In the genomic region with DNA sequence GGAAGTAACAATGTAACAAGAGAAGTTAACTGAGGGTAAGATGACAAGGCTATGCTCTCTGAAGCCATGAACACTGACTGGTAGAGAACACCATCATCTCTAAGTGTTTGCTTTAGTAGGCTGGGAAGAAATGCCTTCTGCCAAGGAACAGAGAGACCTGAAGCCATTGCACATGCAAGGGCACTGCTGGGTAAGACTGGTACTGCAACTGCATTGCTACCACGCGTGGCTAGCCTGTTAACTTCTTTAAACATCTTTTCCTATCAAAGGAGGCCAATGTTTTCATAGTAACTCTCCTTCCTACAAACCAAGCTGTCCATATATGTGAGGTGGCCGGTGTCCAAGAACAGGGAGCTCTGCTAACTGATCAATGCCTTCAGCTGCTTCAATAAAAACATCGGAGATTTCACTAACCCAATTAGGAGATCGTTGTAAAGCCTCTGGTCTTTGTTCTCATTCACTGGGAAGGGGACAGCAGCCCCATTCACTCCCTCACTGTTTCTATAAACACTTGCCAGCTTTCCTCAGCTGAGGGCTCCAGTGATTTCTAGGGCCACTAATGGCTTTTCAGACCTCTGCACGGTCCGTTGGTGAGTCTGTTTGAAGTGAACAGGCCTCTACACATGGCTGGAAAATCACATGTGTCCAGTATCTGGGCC, we compare ENCODE assay signal across 16 mouse cellular contexts. TPM values are rescaled to one million over a fixed set of nuclear protein-coding genes. Genes with fewer than 3 reads are reported as not detected.
DNase-seq lines count a peak whose midpoint lies in the region; ATAC-seq and TF ChIP-seq lines count a peak whose summit lies in the region.
"Had no signal": no experiment of that assay in that cellular context is flagged by ENCODE, and none has a peak within 500 bp of the region (broad histone marks: within the 10 kb centered on the region; RNA-seq: fewer than 3 reads in every experiment).

No protein-coding gene starts in this region.

- H3K4me3 ChIP-seq in hindbrain, embryonic 14.5 days (replicated peaks; ENCODE audit: low read length), result no peak overlapping the region
- H3K4me3 ChIP-seq in hindbrain, embryonic 12.5 days, result no peak overlapping the region
- H3K4me3 ChIP-seq in lung, embryonic 16.5 days (ENCODE audit: low read length), result no peak overlapping the region
- no peak overlapping the region for H3K4me3 ChIP-seq in cortical plate, adult 2 months (ENCODE audit: insufficient read depth, low read length)
- H3K4me3 ChIP-seq: gastrocnemius, adult 2 months; limb, embryonic 13.5 days; myocyte had no signal

- no peaks in the 10 kb centered on the region for H3K4me1 ChIP-seq in hindbrain, embryonic 14.5 days (replicated peaks; ENCODE audit: control insufficient read depth, insufficient read depth, low read length)
- H3K4me1 ChIP-seq in hindbrain, embryonic 12.5 days, result no peaks in the 10 kb centered on the region
- no peaks in the 10 kb centered on the region for H3K4me1 ChIP-seq in lung, embryonic 16.5 days (replicated peaks; ENCODE audit: control insufficient read depth, insufficient read depth, low read length)
- H3K4me1 ChIP-seq in cortical plate, adult 2 months (ENCODE audit: control insufficient read depth, insufficient read depth, low read length), result no peaks in the 10 kb centered on the region
- H3K4me1 ChIP-seq: limb, embryonic 13.5 days had no signal

- no peak overlapping the region for H3K4me2 ChIP-seq in hindbrain, embryonic 14.5 days (replicated peaks)
- H3K4me2 ChIP-seq in hindbrain, embryonic 12.5 days (replicated peaks), result no peak overlapping the region
- no peak overlapping the region for H3K4me2 ChIP-seq in lung, embryonic 16.5 days (ENCODE audit: low read depth, low read length)
- H3K4me2 ChIP-seq: heart, embryonic 11.5 days; limb, embryonic 13.5 days had no signal

- 41% methylated on average over 7 of the region's 7 CpGs for WGBS in hindbrain, embryonic 14.5 days
- WGBS in hindbrain, embryonic 12.5 days, result 53% methylated on average over 7 of the region's 7 CpGs
- WGBS in lung, embryonic 16.5 days, result 58% methylated on average over 7 of the region's 7 CpGs

- no peak for TF ChIP-seq POLR2A in cortical plate, adult 2 months (IDR thresholded peaks at IDR 0.05; ENCODE audit: extremely low read depth, insufficient read depth, low read length)

- H3K27ac ChIP-seq in hindbrain, embryonic 14.5 days, result no peak overlapping the region
- no peak overlapping the region for H3K27ac ChIP-seq in hindbrain, embryonic 12.5 days
- no peak overlapping the region for H3K27ac ChIP-seq in lung, embryonic 16.5 days (ENCODE audit: low read length)
- no peak overlapping the region for H3K27ac ChIP-seq in cortical plate, adult 2 months (ENCODE audit: insufficient read depth, low read length)
- H3K27ac ChIP-seq: gastrocnemius, adult 2 months; limb, embryonic 13.5 days had no signal

- no peaks in the 10 kb centered on the region for H3K36me3 ChIP-seq in hindbrain, embryonic 14.5 days (replicated peaks; ENCODE audit: control insufficient read depth, insufficient read depth)
- no peaks in the 10 kb centered on the region for H3K36me3 ChIP-seq in hindbrain, embryonic 12.5 days
- H3K36me3 ChIP-seq in lung, embryonic 16.5 days (ENCODE audit: control insufficient read depth, insufficient read depth, low read length), result no peaks in the 10 kb centered on the region
- H3K36me3 ChIP-seq: limb, embryonic 13.5 days had no signal

- H3K9ac ChIP-seq in hindbrain, embryonic 14.5 days, result no peak overlapping the region
- H3K9ac ChIP-seq in hindbrain, embryonic 12.5 days, result no peak overlapping the region
- no peak overlapping the region for H3K9ac ChIP-seq in lung, embryonic 16.5 days (ENCODE audit: low read length)
- H3K9ac ChIP-seq: limb, embryonic 13.5 days had no signal

- peak; percentile 55; the same call in 1 of the 2 replicates for ATAC-seq in hindbrain, embryonic 14.5 days (ENCODE audit: low FRiP score)
- no peak for ATAC-seq in hindbrain, embryonic 12.5 days (ENCODE audit: low FRiP score)
- ATAC-seq in lung, embryonic 16.5 days (ENCODE audit: low read depth), result 0 out of 2 replicates have a peak, but pooled peaks have one; percentile 31
- ATAC-seq in megakaryocyte-erythroid progenitor cell, adult 5-6 weeks (replicated peaks; ENCODE audit: low FRiP score, low TSS enrichment, poor library complexity, severe bottlenecking), result no peak

- no peaks in the 10 kb centered on the region for H3K9me3 ChIP-seq in hindbrain, embryonic 14.5 days (ENCODE audit: control insufficient read depth, low read length)
- no peaks in the 10 kb centered on the region for H3K9me3 ChIP-seq in hindbrain, embryonic 12.5 days (replicated peaks)
- no peaks in the 10 kb centered on the region for H3K9me3 ChIP-seq in lung, embryonic 16.5 days (ENCODE audit: control insufficient read depth, low read length)
- H3K9me3 ChIP-seq: limb, embryonic 13.5 days had no signal

- 0 out of 2 replicates have a peak, but pooled peaks have one; percentile 12 for TF ChIP-seq CTCF in cortical plate, adult 2 months (IDR thresholded peaks at IDR 0.05; ENCODE audit: extremely low read depth, insufficient read depth, low read length)

- no peaks in the 10 kb centered on the region for H3K27me3 ChIP-seq in hindbrain, embryonic 14.5 days (ENCODE audit: control insufficient read depth, insufficient read depth, low read length)
- H3K27me3 ChIP-seq in hindbrain, embryonic 12.5 days, result no peaks in the 10 kb centered on the region
- no peaks in the 10 kb centered on the region for H3K27me3 ChIP-seq in lung, embryonic 16.5 days (ENCODE audit: control insufficient read depth, insufficient read depth, low read depth, low read length)
- H3K27me3 ChIP-seq: limb, embryonic 13.5 days had no signal

- no peak for DNase-seq in hindbrain, embryonic 14.5 days (ENCODE audit: low spot score)
- DNase-seq in lung, postnatal 10 days, result no peak
- DNase-seq in layer of hippocampus, adult 9-11 months, result peak; percentile 33
- DNase-seq in thymus, postnatal 25 days, result no peak
- DNase-seq: cerebellum, postnatal 10 days; gastrocnemius, adult 2 months; kidney, postnatal 36 days; lung, postnatal 36 days; thymus, postnatal 14 days had no signal

RNA-seq across cellular contexts. Expression of a gene that starts 11.5 kb away (rescaled TPM):
- polyA plus RNA-seq in hindbrain, embryonic 14.5 days (2014; fragmentation: Nextera tagmentation; extraction: Ambion mirVana), result 1.8 and 2.2 TPM in 2 replicates
- 0.27 TPM in 1 of 2 replicates, not detected in the other for polyA plus RNA-seq in hindbrain, embryonic 12.5 days (2016; fragmentation: Nextera tagmentation; extraction: Ambion mirVana)
- 0.26 and 0.57 TPM in 2 replicates for polyA plus RNA-seq in lung, embryonic 16.5 days (2015; fragmentation: Nextera tagmentation; extraction: Ambion mirVana)
- polyA plus RNA-seq in cortical plate, adult 2 months (2012; rRNA removed), result not detected in 2 replicates
- total RNA-seq in megakaryocyte-erythroid progenitor cell, adult 5-6 weeks (2014; fragmentation: Nextera tagmentation), result not detected in 2 replicates
- total RNA-seq in megakaryocyte-erythroid progenitor cell, adult 5-6 weeks (2017), result not detected in 2 replicates
- total RNA-seq: gastrocnemius, adult 2 months had no signal
- polyA plus RNA-seq: heart, embryonic 11.5 days; myocyte had no signal

RNA-seq across cellular contexts. Expression of a gene that starts 21.1 kb away (rescaled TPM):
- polyA plus RNA-seq in hindbrain, embryonic 14.5 days (2014; fragmentation: Nextera tagmentation; extraction: Ambion mirVana), result not detected in 2 replicates
- not detected in 2 replicates for polyA plus RNA-seq in hindbrain, embryonic 12.5 days (2016; fragmentation: Nextera tagmentation; extraction: Ambion mirVana)
- polyA plus RNA-seq in lung, embryonic 16.5 days (2015; fragmentation: Nextera tagmentation; extraction: Ambion mirVana), result not detected in 2 replicates
- not detected in 2 replicates for polyA plus RNA-seq in cortical plate, adult 2 months (2012; rRNA removed)
- total RNA-seq in megakaryocyte-erythroid progenitor cell, adult 5-6 weeks (2014; fragmentation: Nextera tagmentation), result not detected in 2 replicates
- total RNA-seq in megakaryocyte-erythroid progenitor cell, adult 5-6 weeks (2017), result not detected in 2 replicates
- total RNA-seq: gastrocnemius, adult 2 months had no signal
- polyA plus RNA-seq: heart, embryonic 11.5 days; limb, embryonic 13.5 days; myocyte had no signal

RNA-seq across cellular contexts. Expression of a gene that starts 47.5 kb away (rescaled TPM):
- 16.5 and 19.2 TPM in 2 replicates for polyA plus RNA-seq in hindbrain, embryonic 14.5 days (2014; fragmentation: Nextera tagmentation; extraction: Ambion mirVana)
- polyA plus RNA-seq in hindbrain, embryonic 12.5 days (2016; fragmentation: Nextera tagmentation; extraction: Ambion mirVana), result 15.0 and 15.8 TPM in 2 replicates
- 13.9 and 14.9 TPM in 2 replicates for polyA plus RNA-seq in lung, embryonic 16.5 days (2015; fragmentation: Nextera tagmentation; extraction: Ambion mirVana)
- polyA plus RNA-seq in cortical plate, adult 2 months (2012; rRNA removed), result 23.6 and 23.8 TPM in 2 replicates
- 8.4 and 11.4 TPM in 2 replicates for total RNA-seq in megakaryocyte-erythroid progenitor cell, adult 5-6 weeks (2014; fragmentation: Nextera tagmentation)
- total RNA-seq in megakaryocyte-erythroid progenitor cell, adult 5-6 weeks (2017), result 5.7 and 8.5 TPM in 2 replicates

Comparison
In these comparisons a context has a peak if more than half of its experiments do, and no peak if none do; other contexts are left out.
1. ATAC-seq: peak in hindbrain, embryonic 14.5 days (single experiment) and lung, embryonic 16.5 days (single experiment); none in hindbrain, embryonic 12.5 days (single experiment) and megakaryocyte-erythroid progenitor cell, adult 5-6 weeks (single experiment).